In genomic region chrX:51204626-51205547, GRCm38 (mm10) we compare ENCODE assay signal across 8 mouse cellular contexts. TPM values are rescaled to one million over a fixed set of nuclear protein-coding genes. Genes with fewer than 3 reads are reported as not detected.
A peak's percentile ranks its signal among the peaks of the same experiment; 100 is the strongest.
DNase-seq lines count a peak whose midpoint lies in the region; ATAC-seq lines count a peak whose summit lies in the region.

No protein-coding gene starts in this region.

- no peaks in the 10 kb centered on the region for H3K9me3 ChIP-seq in heart, embryonic 13.5 days
- peaks cover 4% of the 10 kb centered on the region for H3K9me3 ChIP-seq in megakaryocyte, embryonic 14.5 days

- 0 out of 2 replicates have a peak, but pooled peaks cover 3% of the 10 kb centered on the region for H3K4me1 ChIP-seq in heart, embryonic 13.5 days
- peaks cover 10% of the 10 kb centered on the region; the same call in 1 of the 2 replicates for H3K4me1 ChIP-seq in megakaryocyte, embryonic 14.5 days

- peak overlapping the region; percentile 78 for H3K9ac ChIP-seq in heart, embryonic 13.5 days

- peak overlapping the region; percentile 53 for H3K27ac ChIP-seq in heart, embryonic 13.5 days (replicated peaks)

- peak overlapping the region; percentile 66 for H3K4me3 ChIP-seq in heart, embryonic 13.5 days
- peak overlapping the region; percentile 92 for H3K4me3 ChIP-seq in megakaryocyte, embryonic 14.5 days (replicated peaks)

- 14% methylated on average over 30 of the region's 67 CpGs for WGBS in heart, embryonic 13.5 days

- H3K4me2 ChIP-seq in heart, embryonic 13.5 days = peak overlapping the region; percentile 77

- ATAC-seq in heart, embryonic 13.5 days (ENCODE audit: extremely low read depth, insufficient number of reproducible peaks, low FRiP score, low TSS enrichment) = peak; percentile 31; the same call in 1 of the 2 replicates

- peaks cover 13% of the 10 kb centered on the region for H3K27me3 ChIP-seq in heart, embryonic 13.5 days (replicated peaks)
- peaks cover 27% of the 10 kb centered on the region for H3K27me3 ChIP-seq in megakaryocyte, embryonic 14.5 days (replicated peaks)

- no peaks in the 10 kb centered on the region for H3K36me3 ChIP-seq in heart, embryonic 13.5 days
- H3K36me3 ChIP-seq in megakaryocyte, embryonic 14.5 days (replicated peaks; ENCODE audit: low read length) = no peaks in the 10 kb centered on the region

- DNase-seq in 416B (ENCODE audit: low read depth) (peak; percentile 88), adipocyte (ENCODE audit: low spot score) (peak; percentile 50)
- peak; percentile 61 for DNase-seq in embryo, embryonic 11 days
- DNase-seq in kidney, postnatal 10 days = peak; percentile 55
- peak; percentile 73 for DNase-seq in spleen, adult 12 weeks (ENCODE audit: low spot score)
- no peak for DNase-seq in layer of hippocampus, adult 9-11 months

RNA-seq across cellular contexts. Expression of gene Mbnl3, which starts 1.4 kb away (rescaled TPM):
- 7.7 and 8.2 TPM in 2 replicates for polyA plus RNA-seq in heart, embryonic 13.5 days (2015; fragmentation: Nextera tagmentation; extraction: Ambion mirVana)
- not detected in 2 replicates for polyA plus RNA-seq in megakaryocyte, embryonic 14.5 days (2012; ENCODE audit: insufficient read depth, low replicate concordance)
